Mouse (Mus musculus) liver, embryonic 16.5 days (tissue): ENCODE results near the gene Msx3. TPM values are rescaled to one million over a fixed set of nuclear protein-coding genes. Genes with fewer than 3 reads are reported as not detected.
A peak's percentile ranks its signal among the peaks of the same experiment; 100 is the strongest.

ENCODE experiments used
- ATAC-seq: fragments of 200-750 bp; cut with Nextera tagmentation; 2 replicates; pipeline ENCODE4 v1.8.0; 2017; ENCODE audit warnings: low read depth, mild to moderate bottlenecking, moderate number of reproducible peaks, moderate library complexity
- H3K27ac ChIP-seq: fragments of 300-500 bp; sonication (generic); 2 replicates; pipeline ENCODE4 v1.5.1; 2014; ENCODE audit warnings: mild to moderate bottlenecking, low read length
- H3K27me3 ChIP-seq: fragments of 300-500 bp; sonication (generic); 2 replicates; pipeline ENCODE4 v1.6.1; 2014; ENCODE audit warnings: low read depth, low read length, mixed read lengths; ENCODE audit not compliant: control insufficient read depth, insufficient read depth
- H3K36me3 ChIP-seq: fragments of 300-500 bp; sonication (generic); 2 replicates; pipeline ENCODE4 v1.6.1; 2014; ENCODE audit warnings: mild to moderate bottlenecking; ENCODE audit not compliant: control insufficient read depth, insufficient read depth
- H3K4me1 ChIP-seq: fragments of 300-500 bp; sonication (generic); 2 replicates; pipeline ENCODE4 v1.6.1; 2014; ENCODE audit warnings: low read depth, low read length, mixed read lengths; ENCODE audit not compliant: control insufficient read depth
- H3K4me2 ChIP-seq: fragments of 300-500 bp; sonication (generic); 2 replicates; pipeline ENCODE4 v1.6.1; 2014; ENCODE audit warnings: low read depth, low read length, mixed read lengths
- H3K4me3 ChIP-seq: fragments of 300-500 bp; sonication (generic); 2 replicates; pipeline ENCODE4 v1.5.1; 2014; ENCODE audit warnings: low read depth, mild to moderate bottlenecking, low read length
- H3K9ac ChIP-seq: fragments of 300-500 bp; sonication (generic); 2 replicates; pipeline ENCODE4 v1.6.1; 2014; ENCODE audit warnings: low read depth, low read length
- H3K9me3 ChIP-seq: fragments of 300-500 bp; sonication (generic); replicated peaks from 2 replicates; pipeline ENCODE4 v1.6.1; 2016; ENCODE audit warnings: low read length; ENCODE audit not compliant: control insufficient read depth
- WGBS: fragments of 180-500 bp; shearing (Covaris S2); extraction: QIAGEN DNeasy Blood & Tissue Kit; methylation state at CpG from one replicate; pipeline ENCODE4 v1.1.7; 2014; ENCODE audit not compliant: insufficient replicate concordance; 5-methylcytosine and 5-hydroxymethylcytosine counted together
- polyA plus RNA-seq: library from polyadenylated mRNA; unstranded; fragments of >200 nt; fragmentation: Nextera tagmentation; extraction: Ambion mirVana; gene quantifications from 2 replicates; pipeline ENCODE4 v1.2.1, GENCODE M21; 2015

Gene Msx3
- polyA plus RNA-seq, 1 experiment from 2014 or later = not detected

GRCm38 (mm10) chr7:140081408-140082241 lies 32.7 kb upstream of the Msx3 start:
- no peak overlapping the region for H3K27ac ChIP-seq
- H3K27me3 ChIP-seq = peaks cover 31% of the 10 kb centered on the region
- no peak overlapping the region for H3K4me2 ChIP-seq
- no peaks in the 10 kb centered on the region for H3K9me3 ChIP-seq
- H3K4me1 ChIP-seq = no peaks in the 10 kb centered on the region
- H3K36me3 ChIP-seq = no peaks in the 10 kb centered on the region
- H3K9ac ChIP-seq = no peak overlapping the region
- H3K4me3 ChIP-seq = no peak overlapping the region
- 20% methylated on average over 20 of the region's 20 CpGs for WGBS
- ATAC-seq = no peak

GRCm38 (mm10) chr7:140080503-140081156 lies 31.7 kb upstream of the Msx3 start:
- WGBS = 5% methylated on average over 24 of the region's 24 CpGs
- Histone ChIP-seq H3K36me3 (no peaks in the 10 kb centered on the region), H3K9me3 (no peaks in the 10 kb centered on the region), H3K4me3 (no peak overlapping the region), H3K4me2 (no peak overlapping the region), H3K27ac (no peak overlapping the region), H3K9ac (no peak overlapping the region), H3K27me3 (peaks cover 31% of the 10 kb centered on the region), H3K4me1 (no peaks in the 10 kb centered on the region)
- peak; percentile 13; the same call in 1 of the 2 replicates for ATAC-seq

GRCm38 (mm10) chr7:140078711-140079110 lies 29.8 kb upstream of the Msx3 start:
- 2% methylated on average over 5 of the region's 5 CpGs for whole genome bisulfite sequencing
- H3K27ac ChIP-seq = no peak overlapping the region
- no peak for ATAC-seq
- H3K9me3 ChIP-seq = no peaks in the 10 kb centered on the region
- peaks cover 31% of the 10 kb centered on the region for H3K27me3 ChIP-seq
- H3K4me1 ChIP-seq = no peaks in the 10 kb centered on the region
- no peak overlapping the region for H3K4me3 ChIP-seq
- no peak overlapping the region for H3K4me2 ChIP-seq
- no peaks in the 10 kb centered on the region for H3K36me3 ChIP-seq
- no peak overlapping the region for H3K9ac ChIP-seq

DNA sequence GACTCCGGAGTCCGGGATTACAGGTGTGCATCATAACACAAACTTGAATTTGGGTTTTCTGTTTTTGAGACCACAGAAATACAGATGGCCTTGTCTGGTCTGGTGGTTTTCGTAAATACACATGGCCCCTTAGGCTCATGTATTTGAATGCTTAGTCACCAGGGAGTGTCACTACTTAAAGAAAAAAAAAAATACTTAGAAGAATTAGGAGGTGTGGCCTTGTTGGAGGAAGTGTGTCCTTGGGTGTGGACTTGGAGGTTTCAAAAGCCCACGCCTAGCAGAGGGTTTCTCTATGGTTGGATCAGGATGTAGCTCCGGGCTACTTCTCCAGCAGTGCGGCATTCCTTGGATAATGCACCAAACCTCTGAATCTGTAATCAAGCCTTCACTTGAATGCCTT lies 28.8 kb upstream of the Msx3 start:
- Histone ChIP-seq H3K9me3 (no peaks in the 10 kb centered on the region), H3K27ac (no peak overlapping the region), H3K4me3 (no peak overlapping the region), H3K4me2 (no peak overlapping the region), H3K9ac (no peak overlapping the region), H3K27me3 (peaks cover 34% of the 10 kb centered on the region), H3K36me3 (no peaks in the 10 kb centered on the region), H3K4me1 (no peaks in the 10 kb centered on the region)
- no peak for ATAC-seq
- 53% methylated on average over 6 of the region's 6 CpGs for WGBS

DNA sequence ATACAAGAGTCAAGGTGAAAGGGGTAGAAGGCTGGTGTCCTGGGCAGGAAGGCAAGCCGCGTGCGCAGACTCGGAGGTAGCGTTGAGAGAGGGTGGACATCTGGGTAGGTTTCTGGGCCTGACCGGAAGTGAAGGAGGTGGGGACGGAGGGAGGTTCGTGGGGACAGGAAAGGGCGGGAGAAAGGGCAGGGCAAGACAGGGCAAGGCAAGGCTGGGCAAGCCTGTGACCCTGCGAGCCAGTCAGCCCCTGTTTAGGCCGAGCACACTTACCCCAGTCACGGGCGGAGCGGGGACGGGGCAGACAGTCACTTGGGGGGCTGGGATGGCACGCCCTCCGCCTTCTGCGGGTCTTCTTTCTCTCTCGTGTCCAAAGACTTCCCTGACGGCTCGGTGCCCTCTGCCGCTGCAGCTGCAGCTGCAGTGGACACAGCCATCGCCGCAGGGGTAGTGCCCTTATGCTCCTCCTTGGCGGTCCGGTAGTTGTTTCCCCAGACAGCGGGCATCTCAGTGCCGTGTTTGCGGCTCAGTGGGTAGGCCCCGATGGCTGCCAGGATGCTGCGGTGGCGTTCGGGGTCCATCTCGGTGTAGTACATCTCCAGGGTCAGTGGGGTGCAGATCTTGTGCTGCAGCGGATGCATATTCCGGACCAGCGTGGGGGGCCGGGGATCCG lies 21.3 kb upstream of the Msx3 start:
- no peaks in the 10 kb centered on the region for H3K4me1 ChIP-seq
- H3K4me2 ChIP-seq = peak overlapping the region; percentile 26; the same call in 1 of the 2 replicates
- peaks cover 2% of the 10 kb centered on the region; the same call in 1 of the 2 replicates for H3K27me3 ChIP-seq
- no peaks in the 10 kb centered on the region for H3K36me3 ChIP-seq
- WGBS = 33% methylated on average over 36 of the region's 39 CpGs
- no peak overlapping the region for H3K9ac ChIP-seq
- peak overlapping the region; percentile 1; the same call in 1 of the 2 replicates for H3K4me3 ChIP-seq
- peak; percentile 50; the same call in 1 of the 2 replicates for ATAC-seq
- H3K27ac ChIP-seq = no peak overlapping the region
- no peaks in the 10 kb centered on the region for H3K9me3 ChIP-seq

DNA sequence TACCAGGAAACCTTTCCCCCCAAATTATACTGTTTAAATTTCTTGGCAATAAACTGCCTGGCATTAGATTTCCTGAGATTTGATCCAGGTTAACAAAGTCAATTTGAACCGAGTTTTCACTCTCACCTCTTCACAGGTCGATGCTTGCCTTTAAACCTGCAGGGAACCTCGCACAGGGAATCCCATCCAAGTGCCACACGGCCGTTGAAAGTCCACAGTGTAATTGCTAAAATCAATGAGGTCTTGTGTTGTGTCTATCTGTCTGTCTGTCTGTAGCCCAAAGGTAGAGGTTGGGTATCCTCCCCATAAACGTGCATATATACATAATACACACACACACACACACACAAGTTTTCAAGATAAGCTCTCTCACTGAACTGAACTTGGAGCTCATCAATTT lies 18.5 kb upstream of the Msx3 start:
- Histone ChIP-seq H3K9ac (no peak overlapping the region), H3K27me3 (peaks cover 7% of the 10 kb centered on the region), H3K9me3 (no peaks in the 10 kb centered on the region), H3K4me1 (no peaks in the 10 kb centered on the region), H3K4me2 (no peak overlapping the region), H3K36me3 (no peaks in the 10 kb centered on the region), H3K27ac (no peak overlapping the region), H3K4me3 (no peak overlapping the region)
- WGBS = 46% methylated on average over 6 of the region's 6 CpGs
- ATAC-seq = no peak

- H3K27ac ChIP-seq = no peak overlapping the region
- H3K9me3 ChIP-seq = no peaks in the 10 kb centered on the region
- 22% methylated on average over 7 of the region's 7 CpGs for WGBS
- H3K4me2 ChIP-seq = no peak overlapping the region
- no peak overlapping the region for H3K4me3 ChIP-seq
- H3K27me3 ChIP-seq = peaks cover 50% of the 10 kb centered on the region
- H3K9ac ChIP-seq = no peak overlapping the region
- H3K36me3 ChIP-seq = no peaks in the 10 kb centered on the region
- H3K4me1 ChIP-seq = no peaks in the 10 kb centered on the region
- no peak for ATAC-seq
These were observed 14.2 kb upstream of the Msx3 start for GRCm38 (mm10) chr7:140063092-140063491.

- ATAC-seq = no peak
- Histone ChIP-seq H3K27me3 (peaks cover 58% of the 10 kb centered on the region), H3K4me1 (no peaks in the 10 kb centered on the region), H3K4me3 (no peak overlapping the region), H3K4me2 (no peak overlapping the region), H3K9me3 (no peaks in the 10 kb centered on the region), H3K27ac (no peak overlapping the region), H3K9ac (no peak overlapping the region), H3K36me3 (no peaks in the 10 kb centered on the region)
- WGBS = 20% methylated on average over 11 of the region's 11 CpGs
These were observed 13.4 kb upstream of the Msx3 start for GRCm38 (mm10) chr7:140062307-140062706.

GRCm38 (mm10) chr7:140061832-140062130 lies 12.9 kb upstream of the Msx3 start:
- Histone ChIP-seq H3K4me3 (no peak overlapping the region), H3K27me3 (peaks cover 64% of the 10 kb centered on the region), H3K27ac (no peak overlapping the region), H3K9ac (no peak overlapping the region), H3K9me3 (no peaks in the 10 kb centered on the region), H3K36me3 (no peaks in the 10 kb centered on the region), H3K4me1 (no peaks in the 10 kb centered on the region), H3K4me2 (no peak overlapping the region)
- no peak for ATAC-seq
- 5% methylated on average over 6 of the region's 6 CpGs for WGBS
